Mouse (Mus musculus) Patski (cell line): ENCODE data around the gene Med24. TPM values are rescaled to one million over a fixed set of nuclear protein-coding genes. Genes with fewer than 3 reads are reported as not detected.

Source experiments
- ATAC-seq: fragments of 100-300 bp; one replicate; pipeline ENCODE4 v1.8.0; 2021
- CTCF ChIA-PET: fragments of 350-600 bp; sonication (Branson Sonifier 250); formaldehyde crosslinking; loops from one replicate; lab custom pipeline; 2022; ENCODE audit warnings: inconsistent platforms; lab: Charles Lee
- POLR2A ChIA-PET: fragments of 350-600 bp; sonication (Branson Sonifier 250); formaldehyde crosslinking; loops from one replicate; lab custom pipeline; 2022; ENCODE audit warnings: antibody characterized with exemption, inconsistent platforms; lab: Charles Lee
- DNase-seq: peaks from one replicate; pipeline ENCODE4 v3.0.0-alpha.2; 2011; ENCODE audit warnings: low read depth, low spot score
- H3K27me3 ChIP-seq: fragments of 371-371 bp; one replicate; pipeline ENCODE4 v1.5.1; 2021
- CTCF ChIP-seq: fragments of 100-300 bp; IDR thresholded peaks from one replicate; pipeline ENCODE4 v1.5.1; 2021
- in situ Hi-C: fragments of 300-500 bp; cut with MboI; formaldehyde crosslinking; loops from 3 replicates; pipeline ENCODE4 v1.11.1; 2018; ENCODE audit warnings: low pct_unique_long_range_greater_than_20kb, mixed read lengths
- polyA plus RNA-seq: library from polyadenylated mRNA; unstranded; gene quantifications from one replicate; pipeline ENCODE4 v1.2.3, GENCODE M21; 2021

Gene Med24
- polyA plus RNA-seq, result 47.2 TPM

DNA sequence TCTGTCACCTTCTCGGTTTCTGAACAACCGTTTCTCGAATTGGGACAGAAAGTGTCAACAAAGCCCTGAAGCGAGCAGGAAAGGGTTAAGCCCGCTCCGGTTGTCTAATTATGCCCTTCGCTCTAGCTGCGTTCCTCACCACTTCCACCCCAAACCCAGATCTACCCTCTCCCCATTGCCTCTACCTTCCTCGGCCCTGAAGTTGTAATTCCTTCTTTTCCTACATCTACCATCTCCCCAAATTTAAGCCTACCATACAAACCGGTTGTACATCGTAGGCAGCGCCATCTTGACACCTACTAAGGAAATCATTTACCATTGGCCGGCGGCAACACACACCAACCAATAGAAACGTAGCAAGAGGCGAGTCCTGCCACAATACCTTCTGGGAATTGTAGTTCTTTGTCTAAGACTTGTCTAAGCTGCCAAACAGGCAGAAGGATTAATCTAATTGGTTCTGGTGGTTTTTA is at the start of gene Med24:
Gene Med24, minus strand, starts transcription at position 317 of the 470 bp plus-strand sequence.
- ATAC-seq, result peak; percentile 51
- ChIA-PET POLR2A (interaction anchor here (0.9 kb wide), 1 partner anchor 13 kb away, joined by 3 read pairs; no protein-coding TSS in a partner anchor), CTCF (interaction anchor here (1.1 to 1.2 kb wide), 2 partner anchors 8 to 64 kb away, joined by 3 to 5 read pairs; no protein-coding TSS in a partner anchor)
- TF ChIP-seq CTCF, result no peak
- no peak for DNase-seq
- H3K27me3 ChIP-seq, result no peaks in the 10 kb centered on the region
- in situ Hi-C loops, result no loop called here

- CTCF ChIA-PET, result interaction anchor here (3.0 to 7.3 kb wide), 2 partner anchors 9 to 68 kb away, joined by 7 to 74 read pairs; no protein-coding TSS in a partner anchor
- no peak for TF ChIP-seq CTCF
- POLR2A ChIA-PET, result no interaction called here
- H3K27me3 ChIP-seq, result no peaks in the 10 kb centered on the region
- DNase-seq (no peak), ATAC-seq (no peak)
- in situ Hi-C loops, result no loop called here
Measured at GRCm38 (mm10) chr11:98777888-98778287, 48.7 kb upstream of the Med24 start.

- in situ Hi-C loops, result no loop called here
- TF ChIP-seq CTCF, result no peak
- ATAC-seq (no peak), DNase-seq (no peak)
- H3K27me3 ChIP-seq, result no peaks in the 10 kb centered on the region
- CTCF ChIA-PET, result interaction anchor here (0.8 to 7.3 kb wide), 3 partner anchors 10 to 77 kb away, joined by 4 to 74 read pairs (median 7); no protein-coding TSS in a partner anchor
- POLR2A ChIA-PET, result interaction anchor here (0.7 kb wide), 1 partner anchor 10 kb away, joined by 6 read pairs; no protein-coding TSS in a partner anchor
Measured at GRCm38 (mm10) chr11:98776843-98777590, 47.8 kb upstream of the Med24 start.

DNA sequence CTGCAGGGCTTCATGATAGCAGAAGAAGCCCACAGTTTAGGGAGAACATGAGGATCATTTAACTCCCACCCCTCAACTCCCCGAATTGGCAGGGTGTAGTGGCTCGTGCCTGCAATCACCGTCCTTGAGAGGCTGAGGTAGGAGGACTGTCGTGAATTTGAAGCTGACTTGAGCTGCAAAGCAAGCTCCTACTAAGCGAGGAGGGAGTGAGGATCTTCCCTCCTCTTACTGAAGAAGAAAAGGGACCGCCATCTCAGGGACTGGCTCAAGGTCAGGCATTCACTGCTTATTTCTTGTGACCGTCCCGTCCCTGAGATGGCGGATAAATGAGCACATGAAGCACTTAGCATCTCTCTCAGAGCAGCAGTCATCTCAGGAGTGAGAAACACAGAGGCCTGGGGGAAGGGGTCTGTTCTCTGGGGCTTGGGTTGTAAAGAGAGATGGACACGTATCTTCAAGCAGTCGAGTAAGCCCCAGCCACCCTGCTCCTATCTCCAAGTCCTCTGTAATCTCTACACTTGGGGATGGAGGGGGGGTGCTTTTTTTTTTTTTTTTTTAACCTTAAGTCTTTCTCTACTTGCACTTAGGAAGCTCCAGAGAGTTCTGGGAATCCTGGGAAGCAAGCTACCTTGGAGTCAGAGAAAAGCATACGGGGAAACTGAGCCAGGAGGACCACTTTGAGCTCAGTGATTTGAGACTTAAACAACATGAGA is 47.0 kb upstream of the Med24 start:
- POLR2A ChIA-PET, result interaction anchor here (0.7 to 5.1 kb wide), 5 partner anchors 10 to 44 kb away, joined by 3 to 48 read pairs (median 5); partner anchors contain the start of genes Msl1 and Thra
- no peak for ATAC-seq

GRCm38 (mm10) chr11:98775348-98776051 is 46.3 kb upstream of the Med24 start:
- in situ Hi-C loops, result no loop called here
- TF ChIP-seq CTCF, result no peak
- no peaks in the 10 kb centered on the region for H3K27me3 ChIP-seq
- ATAC-seq (peak; percentile 42), DNase-seq (no peak)
- ChIA-PET POLR2A (interaction anchor here (0.8 to 5.1 kb wide), 5 partner anchors 11 to 67 kb away, joined by 3 to 48 read pairs (median 4); partner anchors contain the start of genes Msl1 and Thra), CTCF (interaction anchor here (0.7 to 7.3 kb wide), 3 partner anchors 12 to 66 kb away, joined by 3 to 74 read pairs (median 7); no protein-coding TSS in a partner anchor)

More for the DNA sequence above, 47.0 kb upstream of the Med24 start:
- CTCF ChIA-PET, result interaction anchor here (0.7 to 7.3 kb wide), 4 partner anchors 11 to 76 kb away, joined by 3 to 74 read pairs (median 6); no protein-coding TSS in a partner anchor
- no peak for TF ChIP-seq CTCF
- no peak for DNase-seq
- in situ Hi-C loops, result no loop called here
- H3K27me3 ChIP-seq, result no peaks in the 10 kb centered on the region

DNA sequence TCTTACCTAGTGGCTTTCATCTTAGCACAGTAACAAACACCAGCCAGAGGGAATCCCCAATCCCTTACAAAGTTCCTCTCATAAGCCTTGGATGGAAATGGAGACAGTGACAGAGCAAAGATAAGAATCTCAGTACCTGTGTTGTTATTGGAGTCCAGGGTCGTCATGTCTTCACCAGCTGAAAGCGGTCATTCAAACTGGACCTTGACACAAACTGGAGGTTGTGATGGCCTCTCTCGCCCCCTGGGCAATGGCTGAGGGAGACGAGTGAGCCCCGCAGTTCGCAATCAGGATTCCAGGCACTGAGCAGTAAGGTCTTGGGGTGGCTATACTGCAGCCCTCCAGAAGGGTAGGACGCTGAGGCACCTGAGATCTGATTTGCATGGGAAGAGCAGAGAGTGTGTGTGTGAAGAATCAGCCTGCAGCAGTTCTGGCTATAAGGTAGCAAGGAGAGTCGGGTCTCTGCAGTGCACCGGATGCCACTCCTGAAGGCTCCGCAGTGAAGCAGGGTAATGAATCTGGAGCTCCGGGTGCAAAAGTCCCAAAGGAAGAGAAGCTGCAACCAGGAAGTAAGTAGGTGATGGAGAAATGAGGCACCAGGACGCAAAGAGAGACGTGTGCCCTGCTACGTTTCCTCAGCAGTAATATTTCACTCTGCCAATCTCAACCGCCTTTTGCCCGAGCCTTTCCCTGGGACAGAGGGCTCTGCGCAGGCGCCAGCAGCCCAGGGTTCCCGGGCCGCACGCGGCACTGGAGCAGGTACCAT is 45.5 kb upstream of the Med24 start, which contains the start of gene Nr1d1:
Gene Nr1d1, minus strand, starts transcription at position 752 of the 766 bp plus-strand sequence.
- H3K27me3 ChIP-seq, result no peaks in the 10 kb centered on the region
- in situ Hi-C loops, result no loop called here
- ATAC-seq, result peak; percentile 2
- no peak for TF ChIP-seq CTCF
- CTCF ChIA-PET, result interaction anchor here (7.3 kb wide), 1 partner anchor 13 kb away, joined by 74 read pairs; no protein-coding TSS in a partner anchor
- DNase-seq, result no peak
- POLR2A ChIA-PET, result interaction anchor here (0.8 to 5.1 kb wide), 6 partner anchors 12 to 67 kb away, joined by 3 to 48 read pairs (median 6); partner anchors contain the start of genes Msl1 and Thra

- ATAC-seq, result peak; percentile 58
- in situ Hi-C loops, result no loop called here
- H3K27me3 ChIP-seq, result no peaks in the 10 kb centered on the region
- POLR2A ChIA-PET, result interaction anchor here (0.7 to 5.1 kb wide), 6 partner anchors 10 to 68 kb away, joined by 3 to 48 read pairs (median 6); no protein-coding TSS in a partner anchor
- DNase-seq, result peak; percentile 97
- TF ChIP-seq CTCF, result no peak
- CTCF ChIA-PET, result interaction anchor here (0.8 to 7.3 kb wide), 7 partner anchors 14 to 73 kb away, joined by 3 to 74 read pairs (median 5); no protein-coding TSS in a partner anchor
Measured at GRCm38 (mm10) chr11:98773635-98774295, 44.5 kb upstream of the Med24 start.

DNA sequence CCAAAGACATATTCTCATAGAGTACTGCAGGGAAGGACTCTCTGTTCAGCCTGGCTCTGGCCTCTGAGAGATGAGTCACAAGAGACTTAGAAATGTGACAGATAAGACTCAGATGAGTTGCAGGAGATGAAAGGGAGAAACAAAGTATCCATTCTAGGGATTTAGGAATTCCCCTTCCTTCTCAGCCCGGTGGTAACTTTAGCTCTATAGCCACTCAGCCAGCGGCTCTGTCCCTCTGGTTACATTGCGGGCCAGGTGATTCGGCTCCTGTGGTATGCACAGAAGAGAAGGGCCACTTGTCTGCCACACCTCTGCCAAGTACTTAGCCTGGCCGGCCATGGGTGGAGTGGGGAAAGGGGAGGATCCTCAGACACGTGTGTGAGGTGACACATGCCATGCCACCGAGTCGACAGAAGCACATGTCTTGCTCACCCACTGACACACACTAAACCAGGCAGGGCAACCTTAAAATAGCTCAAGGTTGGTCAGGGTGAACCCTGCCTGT is 43.5 kb upstream of the Med24 start:
- in situ Hi-C loops, result no loop called here
- ChIA-PET POLR2A (interaction anchor here (1.0 to 5.1 kb wide), 4 partner anchors 9 to 67 kb away, joined by 3 to 48 read pairs (median 14); no protein-coding TSS in a partner anchor), CTCF (interaction anchor here (0.7 to 7.3 kb wide), 10 partner anchors 11 to 72 kb away, joined by 3 to 74 read pairs (median 4); no protein-coding TSS in a partner anchor)
- peak; percentile 10 for ATAC-seq
- no peaks in the 10 kb centered on the region for H3K27me3 ChIP-seq
- no peak for DNase-seq
- no peak for TF ChIP-seq CTCF
